Mouse (Mus musculus) lung, postnatal 10 days (tissue): ENCODE measurements around the gene Exoc7.
A peak's percentile ranks its signal among the peaks of the same experiment; 100 is the strongest.

Source experiments
- DNase-seq: peaks from one replicate; pipeline ENCODE4 v3.0.0; 2021

Gene Exoc7

GRCm38 (mm10) chr11:116312359-116312758 lies 5.3 kb upstream of the Exoc7 start:
- peak; percentile 61 for DNase-seq

GRCm38 (mm10) chr11:116311169-116311568 lies 4.1 kb upstream of the Exoc7 start:
- DNase-seq: peak; percentile 70

- DNase-seq: no peak
Measured at GRCm38 (mm10) chr11:116309601-116310000, 2.6 kb upstream of the Exoc7 start.

GRCm38 (mm10) chr11:116307762-116308531 lies 914 bp upstream of the Exoc7 start:
- no peak for DNase-seq

- DNase-seq: peak; percentile 98
Measured at GRCm38 (mm10) chr11:116306126-116306982, 679 bp downstream of the Exoc7 start.

GRCm38 (mm10) chr11:116305423-116305822 lies 1.6 kb downstream of the Exoc7 start:
- no peak for DNase-seq

- DNase-seq: no peak
Measured at GRCm38 (mm10) chr11:116298621-116299020, 8.4 kb downstream of the Exoc7 start.

GRCm38 (mm10) chr11:116298221-116298620 lies 8.8 kb downstream of the Exoc7 start:
- no peak for DNase-seq

GRCm38 (mm10) chr11:116297017-116297416 lies 10.0 kb downstream of the Exoc7 start:
- DNase-seq: no peak

GRCm38 (mm10) chr11:116296191-116296734 lies 10.8 kb downstream of the Exoc7 start:
- DNase-seq: no peak

- DNase-seq: peak; percentile 73
Measured at GRCm38 (mm10) chr11:116294319-116294718, 12.7 kb downstream of the Exoc7 start.

- no peak for DNase-seq
Measured at GRCm38 (mm10) chr11:116293538-116294137, 13.4 kb downstream of the Exoc7 start.

GRCm38 (mm10) chr11:116292401-116292800 lies 14.6 kb downstream of the Exoc7 start:
- no peak for DNase-seq

GRCm38 (mm10) chr11:116290556-116290955 lies 16.5 kb downstream of the Exoc7 start:
- DNase-seq: peak; percentile 24

GRCm38 (mm10) chr11:116287351-116287750 lies 19.7 kb downstream of the Exoc7 start:
- DNase-seq: peak; percentile 52

- DNase-seq: peak; percentile 70
Measured at GRCm38 (mm10) chr11:116285770-116286191, 21.3 kb downstream of the Exoc7 start.

GRCm38 (mm10) chr11:116283982-116284381 lies 23.1 kb downstream of the Exoc7 start:
- no peak for DNase-seq

- DNase-seq: no peak
Measured at GRCm38 (mm10) chr11:116282912-116283521, 24.0 kb downstream of the Exoc7 start.

GRCm38 (mm10) chr11:116282089-116282488 lies 24.9 kb downstream of the Exoc7 start:
- no peak for DNase-seq

- no peak for DNase-seq
Measured at GRCm38 (mm10) chr11:116281671-116282070, 25.4 kb downstream of the Exoc7 start.

GRCm38 (mm10) chr11:116280751-116281663 lies 26.0 kb downstream of the Exoc7 start, which contains the start of gene Galr2:
Gene Galr2, plus strand, starts transcription at chr11:116280939.
- no peak for DNase-seq
